Mouse (Mus musculus): Measurements from ENCODE around the gene Hs2st1. TPM values are rescaled to one million over a fixed set of nuclear protein-coding genes. Genes with fewer than 3 reads are reported as not detected.
A peak's percentile ranks its signal among the peaks of the same experiment; 100 is the strongest.

Hs2st1 gene
- polyA plus RNA-seq, 2 experiments from 2014 or later = 1.9 to 3.3 TPM

- no peak for ATAC-seq
These were observed 19.9 kb downstream of the Hs2st1 start for GRCm38 (mm10) chr3:144550036-144550435.

GRCm38 (mm10) chr3:144548186-144548845, 21.7 kb downstream of the Hs2st1 start:
- no peak for ATAC-seq

DNA sequence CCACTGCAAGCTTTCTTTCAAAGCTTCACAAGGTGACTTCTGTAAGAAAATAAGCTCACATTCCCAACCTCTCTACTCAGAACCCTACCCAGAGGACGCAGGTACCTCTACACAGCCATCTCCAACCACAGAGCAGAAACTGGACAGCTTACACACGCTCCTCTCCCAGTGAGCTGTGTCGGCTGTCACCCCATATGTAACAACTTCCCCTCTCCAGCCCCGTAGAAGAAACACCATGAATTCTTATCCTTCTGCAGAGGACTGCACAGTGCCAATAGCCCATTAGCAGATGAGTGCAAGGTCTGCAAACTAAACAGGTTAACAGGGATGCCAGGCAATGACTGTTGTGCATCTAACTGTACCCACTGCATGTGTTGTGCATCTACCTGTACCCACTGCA, 23.5 kb downstream of the Hs2st1 start:
- no peak for ATAC-seq

GRCm38 (mm10) chr3:144545832-144546231, 24.1 kb downstream of the Hs2st1 start:
- ATAC-seq = no peak

- no peak for ATAC-seq
These were observed 24.8 kb downstream of the Hs2st1 start for GRCm38 (mm10) chr3:144545152-144545551.

DNA sequence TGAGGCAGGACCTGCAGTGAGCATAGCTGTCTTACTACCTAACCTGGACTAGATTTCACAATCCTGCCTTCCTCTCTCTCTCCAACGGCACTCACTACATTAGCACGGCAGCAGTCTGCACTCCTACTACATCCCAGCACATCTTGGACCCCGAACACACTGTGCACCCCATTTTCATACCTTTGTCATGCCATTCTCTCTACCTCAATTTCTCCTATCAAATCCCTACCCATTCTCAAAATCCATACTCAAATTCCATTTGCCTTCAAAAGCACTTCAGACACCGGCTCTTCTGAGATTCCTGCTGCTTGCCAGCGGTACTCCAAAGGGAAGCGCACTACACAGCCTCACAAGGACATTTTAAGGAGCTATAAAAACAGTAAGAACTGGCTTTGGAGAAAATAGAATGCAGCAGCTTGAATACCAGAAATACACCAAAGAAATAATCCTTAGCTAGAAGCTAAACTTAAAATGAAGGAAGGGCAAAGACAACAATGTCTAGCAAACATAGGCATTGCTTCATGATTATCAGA, 28.0 kb downstream of the Hs2st1 start:
- ATAC-seq = no peak

- no peak for ATAC-seq
These were observed 29.2 kb downstream of the Hs2st1 start for GRCm38 (mm10) chr3:144540805-144541204.

DNA sequence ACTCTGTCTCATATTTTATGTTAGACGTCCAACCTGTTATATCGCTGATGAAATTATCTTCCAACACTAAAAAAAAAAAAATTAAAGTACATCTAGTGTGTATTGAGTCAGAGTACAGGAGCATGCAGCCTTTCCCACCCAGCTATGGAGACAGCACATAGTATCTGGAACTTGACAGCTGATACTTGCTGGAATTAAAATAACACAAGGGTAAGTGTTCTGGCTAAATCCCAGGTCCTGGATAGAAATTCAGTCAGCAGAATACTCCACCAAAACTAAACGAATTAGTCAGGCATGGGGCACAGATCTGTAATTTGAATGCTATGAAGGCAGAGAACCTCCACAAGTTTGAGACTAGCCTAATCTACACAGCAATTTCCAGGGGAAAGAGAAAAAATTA, 30.9 kb downstream of the Hs2st1 start:
- ATAC-seq = no peak

DNA sequence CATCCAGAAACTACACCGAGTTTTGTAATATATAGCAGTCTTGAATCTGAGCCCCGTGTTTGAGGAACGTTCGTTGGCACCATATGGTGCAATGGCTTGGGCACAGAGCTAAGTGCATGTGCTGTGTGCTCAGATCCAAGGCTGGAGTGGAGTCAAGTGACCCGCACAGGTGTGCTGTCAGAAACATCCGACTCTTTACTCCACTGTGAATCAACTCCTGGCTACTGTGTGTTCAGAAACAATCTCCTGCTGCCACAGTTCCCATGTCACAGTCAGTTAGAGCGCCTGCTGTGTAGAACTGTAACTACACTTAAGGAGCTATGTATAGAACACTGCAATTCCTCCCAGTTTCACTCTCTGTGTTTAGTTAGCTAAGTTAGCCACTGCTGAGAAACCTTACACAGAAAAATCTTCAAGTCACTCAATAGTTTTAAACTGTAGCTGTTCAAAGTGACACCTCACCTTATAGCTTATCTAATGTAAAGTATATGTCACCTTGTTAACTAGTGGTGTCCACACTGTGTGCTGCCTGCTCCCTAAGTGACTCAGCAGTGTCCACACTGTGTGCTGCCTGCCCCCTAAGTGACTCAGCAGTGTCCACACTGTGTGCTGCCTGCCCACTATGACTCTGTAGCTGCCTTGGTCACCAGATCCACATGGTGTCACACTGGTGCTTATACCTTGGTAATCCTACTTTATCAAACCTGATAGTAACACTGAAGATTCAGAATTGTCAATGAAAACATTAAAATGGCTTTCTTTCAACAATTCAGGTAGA, 32.7 kb downstream of the Hs2st1 start:
- ATAC-seq = no peak

- ATAC-seq = no peak
These were observed 34.9 kb downstream of the Hs2st1 start for GRCm38 (mm10) chr3:144535056-144535455.

- peak; percentile 49 for ATAC-seq
These were observed 39.0 kb downstream of the Hs2st1 start for GRCm38 (mm10) chr3:144531023-144531422.

DNA sequence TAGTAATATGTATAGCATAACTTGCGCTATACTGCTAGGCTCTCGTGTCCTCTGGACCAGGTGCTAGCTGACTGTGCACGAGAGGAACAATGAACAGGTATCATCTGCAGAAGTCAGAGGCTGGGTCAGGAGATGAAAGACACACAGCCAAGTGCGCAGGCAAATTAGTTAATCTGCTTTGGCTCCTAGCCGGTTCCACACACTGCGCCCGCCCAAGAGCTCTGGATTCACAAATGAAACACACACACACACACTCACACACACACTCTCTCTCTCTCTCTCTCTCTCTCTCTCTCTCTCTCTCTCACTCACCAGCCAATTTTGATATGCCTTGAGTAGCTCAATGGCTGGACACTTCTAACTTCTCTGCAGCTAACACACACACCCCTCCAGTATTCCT, 42.1 kb downstream of the Hs2st1 start:
- ATAC-seq = no peak

DNA sequence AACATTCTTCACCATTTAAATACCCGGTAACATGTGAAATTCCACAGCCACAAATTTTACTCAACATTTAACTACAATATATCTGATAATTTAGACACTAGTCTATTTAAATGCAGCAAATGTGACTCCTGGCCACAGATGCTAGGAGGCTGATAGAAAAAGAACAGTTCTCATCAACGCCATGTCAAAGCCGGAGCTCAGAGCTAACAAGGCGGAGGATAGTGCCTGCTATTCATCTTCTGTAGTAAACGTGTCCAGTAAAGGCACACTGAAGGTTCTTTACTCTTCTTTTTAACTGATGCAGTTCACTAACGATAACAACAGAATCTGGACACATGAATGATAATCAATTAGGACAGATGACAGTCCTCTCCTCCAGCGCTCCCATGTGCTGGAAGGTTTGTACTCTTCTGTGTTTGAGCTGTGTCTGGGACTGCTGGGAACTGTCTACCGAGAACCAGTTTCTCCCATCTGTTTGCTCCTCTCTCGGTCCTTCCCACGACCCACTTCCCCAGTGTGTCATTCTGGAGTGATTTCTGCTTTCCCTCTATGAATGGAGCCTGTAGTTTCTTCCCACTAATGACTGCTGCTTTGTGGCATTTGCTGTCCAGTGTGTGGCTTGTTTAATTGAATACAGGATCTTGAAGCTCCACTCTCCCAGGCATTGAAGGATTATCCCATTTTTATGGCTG, 50.3 kb downstream of the Hs2st1 start:
- no peak for ATAC-seq

- no peak for ATAC-seq
These were observed 51.1 kb downstream of the Hs2st1 start for GRCm38 (mm10) chr3:144518917-144519316.

DNA sequence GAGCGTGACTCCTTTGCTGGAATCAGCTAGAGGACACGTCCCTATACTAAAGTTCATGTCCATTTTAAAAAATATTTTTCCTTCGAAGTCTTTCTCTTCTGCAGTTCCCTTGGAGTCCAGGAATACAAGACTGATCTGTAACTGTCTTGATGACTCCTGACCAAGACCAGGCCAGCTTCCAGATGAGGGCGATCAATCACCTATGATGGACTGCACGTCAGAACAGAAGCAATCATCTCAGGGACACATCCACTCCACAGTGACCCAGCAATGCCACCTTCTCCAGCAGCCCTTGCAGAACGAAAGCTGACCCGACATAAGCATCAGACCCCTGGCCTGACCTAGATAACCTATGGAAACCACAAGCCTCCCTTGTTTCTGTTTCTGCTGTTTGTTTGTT, 54.7 kb downstream of the Hs2st1 start:
- ATAC-seq = no peak

DNA sequence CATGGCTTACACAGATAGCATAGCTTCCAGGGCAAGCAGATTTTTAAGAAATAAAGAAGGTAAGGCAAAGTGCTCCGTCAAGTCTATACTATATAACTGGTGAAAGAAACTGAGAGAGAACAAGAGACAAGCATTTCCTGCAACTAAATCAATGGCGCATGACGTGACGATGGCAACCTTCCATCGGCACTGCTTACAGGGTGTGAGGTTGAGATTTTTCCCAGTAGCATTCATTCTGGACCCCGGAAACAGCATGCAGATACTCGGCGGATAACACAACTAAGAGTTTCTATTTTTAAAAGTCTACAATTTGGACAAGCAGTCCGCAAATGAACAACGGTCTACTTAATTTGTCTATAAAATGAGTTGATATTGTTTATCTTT, 55.9 kb downstream of the Hs2st1 start:
- ATAC-seq = no peak

GRCm38 (mm10) chr3:144513169-144514121, 56.5 kb downstream of the Hs2st1 start:
- no peak for ATAC-seq

GRCm38 (mm10) chr3:144510724-144511123, 59.3 kb downstream of the Hs2st1 start:
- no peak for ATAC-seq

GRCm38 (mm10) chr3:144508342-144508741, 61.6 kb downstream of the Hs2st1 start:
- no peak for ATAC-seq

DNA sequence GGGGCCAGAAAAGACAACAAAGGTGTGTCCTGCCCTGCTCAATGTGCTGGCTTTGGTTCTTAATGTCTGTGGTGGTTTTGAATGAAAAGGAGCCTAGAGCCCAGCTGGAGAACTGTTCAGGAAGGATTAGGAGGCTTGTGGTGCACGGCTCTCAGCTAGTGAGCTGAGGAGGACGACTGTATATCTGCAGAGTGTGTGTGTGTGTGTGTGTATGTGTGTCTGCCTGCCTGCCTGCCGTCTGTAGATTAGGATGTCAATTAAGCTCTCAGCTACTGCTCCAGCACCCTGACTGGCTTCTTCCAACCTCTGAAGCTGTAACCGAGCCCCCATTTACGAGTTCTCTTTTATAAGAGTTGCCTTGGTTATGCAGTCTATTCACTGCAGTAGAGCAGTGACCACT, 62.1 kb downstream of the Hs2st1 start:
- no peak for ATAC-seq

DNA sequence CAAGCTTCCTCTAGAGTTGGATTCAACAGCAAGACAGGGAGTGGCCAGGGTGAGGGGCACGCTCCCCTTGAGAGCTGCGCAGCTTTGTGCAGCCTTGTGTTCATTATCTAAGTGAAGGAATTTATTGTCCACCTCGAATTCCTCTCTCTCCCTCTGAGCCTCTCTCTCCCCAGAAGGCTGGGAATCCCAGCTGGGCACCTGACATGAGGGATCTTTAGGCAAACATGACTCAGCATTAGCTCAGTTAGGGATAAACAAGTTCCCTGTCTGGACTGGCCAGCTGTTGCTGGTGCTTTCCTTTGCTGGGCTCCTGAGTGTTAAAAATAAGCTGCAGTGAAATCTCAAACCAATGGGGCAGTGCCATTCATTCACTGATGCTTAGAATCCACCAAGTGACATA, 63.8 kb downstream of the Hs2st1 start:
- ATAC-seq = no peak

DNA sequence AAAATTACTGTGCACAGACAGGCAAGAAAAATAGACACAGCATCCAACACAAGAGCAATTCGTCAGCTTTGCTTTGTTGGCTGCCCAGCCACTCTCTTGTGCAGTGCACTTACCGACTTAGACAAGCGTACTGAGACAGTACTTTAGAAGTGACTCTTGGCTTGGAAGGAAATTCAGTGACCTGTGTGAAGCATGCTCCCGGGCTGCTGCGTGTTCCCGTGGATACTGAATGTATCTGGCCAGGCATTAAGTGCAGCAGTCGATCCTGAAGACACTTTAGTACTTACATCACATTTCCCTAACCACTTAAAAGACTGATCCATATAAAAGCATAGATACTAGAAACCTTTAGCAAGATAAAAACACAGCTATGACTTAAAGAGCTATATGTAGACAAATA, 68.1 kb downstream of the Hs2st1 start:
- no peak for ATAC-seq
